Mouse (Mus musculus) bone marrow, adult 2 months (tissue): ENCODE data around the gene Nmnat2.

Experiments
- CTCF ChIP-seq: fragments of 200-500 bp; IDR thresholded peaks from 2 replicates; pipeline ENCODE4 v1.5.1; 2011; ENCODE audit warnings: low read length, control low read depth; ENCODE audit not compliant: control insufficient read depth, insufficient read depth
- POLR2A ChIP-seq: fragments of 200-500 bp; IDR thresholded peaks from 2 replicates; pipeline ENCODE4 v1.6.1; 2011; ENCODE audit warnings: low read depth, mild to moderate bottlenecking, control low read depth, low read length, borderline replicate concordance; ENCODE audit not compliant: control insufficient read depth

- TF ChIP-seq CTCF: no peak
- TF ChIP-seq POLR2A: no peak
These were observed 129.4 kb downstream of the Nmnat2 start for GRCm38 (mm10) chr1:153084191-153084590.
